Mouse (Mus musculus) limb, embryonic 11.5 days (tissue): Measurements from ENCODE around the gene Dnajc6. TPM values are rescaled to one million over a fixed set of nuclear protein-coding genes. Genes with fewer than 3 reads are reported as not detected.

Experiments used
- ATAC-seq: fragments of 200-750 bp; cut with Nextera tagmentation; 2 replicates; pipeline ENCODE4 v1.8.0; 2017; ENCODE audit warnings: low read depth; ENCODE audit not compliant: insufficient number of reproducible peaks, low FRiP score, low TSS enrichment
- DNase-seq: peaks from one replicate; pipeline ENCODE4 v3.0.0-alpha.2; 2015; ENCODE audit warnings: low spot score
- H3K27ac ChIP-seq: fragments of 300-500 bp; sonication (generic); replicated peaks from 2 replicates; pipeline ENCODE4 v1.5.1; 2014; ENCODE audit warnings: low read depth, mild to moderate bottlenecking, low read length
- H3K27me3 ChIP-seq: fragments of 300-500 bp; sonication (generic); 2 replicates; pipeline ENCODE4 v1.6.1; 2014; ENCODE audit warnings: mild to moderate bottlenecking, low read length, mixed read lengths; ENCODE audit not compliant: control insufficient read depth, insufficient read depth
- H3K36me3 ChIP-seq: fragments of 300-500 bp; sonication (generic); 2 replicates; pipeline ENCODE4 v1.6.1; 2014; ENCODE audit warnings: mild to moderate bottlenecking, low read length, moderate library complexity, mixed read lengths; ENCODE audit not compliant: control insufficient read depth, insufficient read depth
- H3K4me1 ChIP-seq: fragments of 300-500 bp; sonication (generic); 2 replicates; pipeline ENCODE4 v1.6.1; 2014; ENCODE audit warnings: low read length, mixed read lengths; ENCODE audit not compliant: control insufficient read depth, insufficient read depth
- H3K4me2 ChIP-seq: fragments of 300-500 bp; sonication (generic); 2 replicates; pipeline ENCODE4 v1.6.1; 2014; ENCODE audit warnings: low read depth, mild to moderate bottlenecking, moderate library complexity; ENCODE audit not compliant: severe bottlenecking
- H3K4me3 ChIP-seq: fragments of 300-500 bp; sonication (generic); 2 replicates; pipeline ENCODE4 v1.5.1; 2014; ENCODE audit warnings: low read depth, low read length
- H3K9ac ChIP-seq: fragments of 300-500 bp; sonication (generic); 2 replicates; pipeline ENCODE4 v1.6.1; 2014; ENCODE audit warnings: mild to moderate bottlenecking, low read length
- H3K9me3 ChIP-seq: fragments of 300-500 bp; sonication (generic); 2 replicates; pipeline ENCODE4 v1.6.1; 2016; ENCODE audit warnings: low read length; ENCODE audit not compliant: control insufficient read depth
- WGBS: fragments of 180-500 bp; shearing (Covaris S2); extraction: QIAGEN DNeasy Blood & Tissue Kit; methylation state at CpG from one replicate; pipeline ENCODE4 v1.1.7; 2014; 5-methylcytosine and 5-hydroxymethylcytosine counted together
- polyA plus RNA-seq: library from polyadenylated mRNA; unstranded; fragments of >200 nt; fragmentation: Nextera tagmentation; extraction: Ambion mirVana; gene quantifications from 2 replicates; pipeline ENCODE4 v1.2.1, GENCODE M21; 2014

Gene Dnajc6
- polyA plus RNA-seq, 1 experiment from 2014 or later, result 0.89 TPM

DNA sequence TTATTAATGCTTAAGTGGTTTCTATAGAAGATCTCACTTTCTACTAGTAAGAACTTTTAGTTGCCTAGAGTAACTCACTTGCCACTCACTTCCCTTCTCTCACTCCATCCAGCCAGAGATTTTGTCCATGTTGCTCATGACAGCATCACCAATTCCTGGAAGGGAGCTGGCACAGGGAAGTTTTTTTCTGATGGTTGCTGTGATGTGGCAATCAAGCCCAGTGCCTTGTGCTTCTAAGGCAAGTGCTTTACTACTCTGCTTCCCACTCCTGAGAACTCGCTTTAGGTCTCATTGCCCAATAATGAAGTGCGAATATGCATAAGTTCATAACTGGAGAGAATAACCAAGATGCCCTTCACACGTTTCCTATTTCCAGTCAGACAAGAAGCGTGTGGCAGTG lies 186.2 kb downstream of the Dnajc6 start:
- H3K27me3 ChIP-seq, result no peaks in the 10 kb centered on the region
- ATAC-seq, result no peak
- H3K4me3 ChIP-seq, result no peak overlapping the region
- H3K9me3 ChIP-seq, result no peaks in the 10 kb centered on the region
- H3K4me2 ChIP-seq, result no peak overlapping the region
- H3K9ac ChIP-seq, result no peak overlapping the region
- no peak overlapping the region for H3K27ac ChIP-seq
- 91% methylated on average over 4 of the region's 4 CpGs for WGBS
- no peaks in the 10 kb centered on the region for H3K4me1 ChIP-seq
- H3K36me3 ChIP-seq, result no peaks in the 10 kb centered on the region
- no peak for DNase-seq

DNA sequence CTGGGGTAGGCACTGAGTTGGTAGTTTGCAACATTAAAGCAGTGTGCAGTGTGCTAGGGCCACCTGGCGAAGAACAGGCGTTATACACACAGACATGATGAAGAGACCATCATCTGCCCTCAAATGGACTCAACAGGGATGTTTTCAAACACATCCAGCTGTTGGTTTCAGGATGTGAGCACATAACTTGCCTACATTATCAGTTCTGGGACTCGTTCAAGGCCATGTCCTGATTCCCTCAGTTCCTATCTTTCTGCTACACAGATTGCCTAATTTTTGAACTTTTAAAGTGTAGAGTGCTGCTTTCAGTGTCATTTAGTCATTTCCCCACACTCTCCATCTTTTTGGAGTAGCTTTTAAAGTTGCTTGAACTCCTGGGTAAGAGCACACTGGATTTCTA lies 186.6 kb downstream of the Dnajc6 start:
- Histone ChIP-seq H3K27ac (no peak overlapping the region), H3K9ac (no peak overlapping the region), H3K4me1 (no peaks in the 10 kb centered on the region), H3K4me2 (no peak overlapping the region), H3K36me3 (no peaks in the 10 kb centered on the region), H3K27me3 (no peaks in the 10 kb centered on the region), H3K9me3 (no peaks in the 10 kb centered on the region), H3K4me3 (no peak overlapping the region)
- 87% methylated on average over 3 of the region's 3 CpGs for WGBS
- ATAC-seq (no peak), DNase-seq (no peak)

DNA sequence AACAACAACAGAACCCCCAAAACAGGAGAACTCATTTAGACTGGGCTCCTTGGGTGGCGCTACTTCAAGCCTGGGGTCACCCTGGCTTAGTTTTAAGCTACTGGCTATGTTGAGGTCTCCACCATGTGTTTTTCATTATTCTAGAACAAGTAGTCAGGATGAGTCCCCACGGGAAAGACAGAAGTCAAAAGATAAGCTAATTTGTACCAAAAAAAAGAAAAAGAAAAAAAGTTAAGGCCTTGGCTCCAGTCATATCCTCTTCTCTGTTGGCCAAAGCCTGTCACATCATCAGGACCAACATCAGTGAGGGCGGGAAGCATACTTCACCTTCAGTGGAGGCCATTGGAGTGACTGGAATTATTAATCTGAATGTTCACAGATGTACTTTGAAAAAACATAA lies 188.4 kb downstream of the Dnajc6 start:
- H3K27me3 ChIP-seq, result no peaks in the 10 kb centered on the region
- H3K36me3 ChIP-seq, result no peaks in the 10 kb centered on the region
- H3K27ac ChIP-seq, result no peak overlapping the region
- H3K4me2 ChIP-seq, result no peak overlapping the region
- 69% methylated on average over 3 of the region's 3 CpGs for WGBS
- no peak for ATAC-seq
- no peak overlapping the region for H3K9ac ChIP-seq
- H3K4me1 ChIP-seq, result no peaks in the 10 kb centered on the region
- no peak overlapping the region for H3K4me3 ChIP-seq
- DNase-seq, result no peak
- no peaks in the 10 kb centered on the region for H3K9me3 ChIP-seq

DNA sequence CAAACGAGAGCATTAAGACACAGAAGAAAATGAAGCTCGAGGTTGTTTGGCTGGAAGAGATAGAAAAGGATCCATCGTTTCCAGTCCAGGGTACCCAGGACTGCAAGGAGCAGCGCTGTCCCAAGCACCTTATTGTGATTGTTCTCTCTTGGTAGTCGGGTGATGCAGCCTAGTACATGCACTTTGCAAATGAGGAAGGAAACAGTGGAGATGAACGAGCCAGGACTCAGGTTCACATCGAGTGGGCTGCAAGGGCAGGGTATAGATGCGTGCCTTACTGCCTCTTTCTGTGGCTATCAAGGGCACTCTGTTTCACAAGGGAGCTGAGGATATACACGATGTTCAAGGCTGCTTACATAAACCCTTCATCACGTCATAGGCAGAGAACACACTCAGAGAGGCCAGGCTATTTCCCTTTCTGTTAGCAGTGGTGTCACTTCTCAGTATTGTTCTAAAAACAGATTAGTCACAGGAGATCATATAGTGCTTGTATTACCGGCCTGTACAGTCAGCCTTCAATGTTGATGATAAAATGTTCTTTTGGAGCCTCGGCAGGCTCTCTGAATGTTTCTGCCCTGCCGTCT lies 189.9 kb downstream of the Dnajc6 start:
- Histone ChIP-seq H3K4me2 (no peak overlapping the region), H3K9ac (no peak overlapping the region), H3K27me3 (no peaks in the 10 kb centered on the region), H3K4me3 (no peak overlapping the region), H3K27ac (no peak overlapping the region), H3K4me1 (no peaks in the 10 kb centered on the region), H3K9me3 (no peaks in the 10 kb centered on the region), H3K36me3 (no peaks in the 10 kb centered on the region)
- ATAC-seq (no peak), DNase-seq (no peak)
- 82% methylated on average over 13 of the region's 13 CpGs for WGBS

DNA sequence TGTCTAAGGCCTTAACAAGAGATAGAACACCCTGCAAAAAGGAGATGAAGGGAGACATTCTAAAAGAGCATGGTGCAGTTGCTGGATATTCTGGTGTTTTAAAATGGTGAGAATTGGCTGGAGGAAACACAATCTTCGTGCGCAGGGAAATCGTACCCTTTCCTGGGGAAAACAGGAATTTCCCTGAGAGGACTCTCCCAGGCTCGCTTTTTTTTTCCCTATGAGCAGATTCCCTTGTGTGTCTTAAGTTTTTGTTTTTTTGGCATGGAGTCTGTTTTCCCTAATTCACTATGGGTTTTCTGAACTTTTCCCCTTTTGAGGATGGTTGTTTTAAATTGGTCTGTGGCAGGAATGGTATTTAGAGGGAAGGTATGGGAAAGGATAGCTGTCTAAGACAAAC lies 192.8 kb downstream of the Dnajc6 start:
- Histone ChIP-seq H3K9ac (no peak overlapping the region), H3K4me3 (no peak overlapping the region), H3K36me3 (no peaks in the 10 kb centered on the region), H3K4me2 (no peak overlapping the region), H3K9me3 (no peaks in the 10 kb centered on the region), H3K27me3 (no peaks in the 10 kb centered on the region), H3K27ac (no peak overlapping the region), H3K4me1 (no peaks in the 10 kb centered on the region)
- no peak for ATAC-seq
- WGBS, result 93% methylated on average over 4 of the region's 4 CpGs
- DNase-seq, result no peak

DNA sequence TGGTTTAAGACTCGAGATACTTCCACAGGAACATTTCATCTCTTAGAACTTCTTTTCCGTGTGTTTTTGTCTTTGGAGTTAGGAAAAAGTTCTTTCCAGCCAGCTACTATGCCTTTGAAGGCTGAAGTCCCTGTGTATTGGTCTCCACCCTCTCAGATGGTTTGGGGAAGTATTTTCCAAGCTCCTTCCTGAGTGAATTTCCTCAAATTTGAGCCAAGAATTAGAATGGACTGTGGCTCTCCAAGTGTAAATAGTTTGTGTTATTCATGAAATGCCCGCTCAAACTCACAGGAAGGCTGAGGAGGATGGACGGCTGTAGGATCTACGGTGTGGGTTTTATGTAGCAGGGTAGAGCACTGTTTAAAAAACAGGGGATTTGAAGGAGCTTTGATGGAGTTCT lies 193.2 kb downstream of the Dnajc6 start:
- H3K27ac ChIP-seq, result no peak overlapping the region
- 89% methylated on average over 5 of the region's 5 CpGs for WGBS
- H3K9ac ChIP-seq, result no peak overlapping the region
- DNase-seq (no peak), ATAC-seq (no peak)
- H3K36me3 ChIP-seq, result no peaks in the 10 kb centered on the region
- H3K9me3 ChIP-seq, result no peaks in the 10 kb centered on the region
- no peaks in the 10 kb centered on the region for H3K4me1 ChIP-seq
- H3K4me3 ChIP-seq, result no peak overlapping the region
- H3K27me3 ChIP-seq, result no peaks in the 10 kb centered on the region
- no peak overlapping the region for H3K4me2 ChIP-seq

Other genes with a start within 250 kb of the Dnajc6 start
- gene Jak1, start 231.4 kb upstream of the Dnajc6 start, polyA plus RNA-seq, result 61.3 and 61.5 TPM in 2 replicates
- 4.6 and 6.7 TPM in 2 replicates for gene Ak4, start 77.4 kb upstream of the Dnajc6 start, polyA plus RNA-seq
- gene Leprot, start 151.1 kb downstream of the Dnajc6 start, polyA plus RNA-seq, result 59.4 and 60.8 TPM in 2 replicates
- 2.1 TPM in 2 replicates for gene Lepr, start 220.8 kb downstream of the Dnajc6 start, polyA plus RNA-seq